Mouse (Mus musculus) ES-E14 (cell line): ENCODE results near the gene Parp2.

Experiments
- CHD2 ChIP-seq: IDR thresholded peaks from 2 replicates; pipeline ENCODE4 v1.6.1; 2014; ENCODE audit warnings: mild to moderate bottlenecking, low read depth, low read length, inconsistent platforms
- HCFC1 ChIP-seq: IDR thresholded peaks from 2 replicates; pipeline ENCODE4 v1.6.1; 2012; ENCODE audit warnings: low read length, inconsistent platforms, borderline replicate concordance; ENCODE audit not compliant: insufficient read depth
- MAFK ChIP-seq: IDR thresholded peaks from 2 replicates; pipeline ENCODE4 v1.6.1; 2014; ENCODE audit warnings: mild to moderate bottlenecking, low read depth, low read length, inconsistent platforms; ENCODE audit not compliant: insufficient read depth
- ZC3H11A ChIP-seq: IDR thresholded peaks from 2 replicates; pipeline ENCODE4 v1.6.1; 2012; ENCODE audit warnings: low read depth, mild to moderate bottlenecking, inconsistent platforms, low read length, borderline replicate concordance

- no peak for TF ChIP-seq HCFC1
- no peak for TF ChIP-seq ZC3H11A
- TF ChIP-seq MAFK = no peak
- TF ChIP-seq CHD2 = no peak
These were observed 49.1 kb upstream of the Parp2 start for GRCm38 (mm10) chr14:50758416-50759085.
